Mouse (Mus musculus): ENCODE results near the gene Hoxc10. TPM values are rescaled to one million over a fixed set of nuclear protein-coding genes. Genes with fewer than 3 reads are reported as not detected.

Gene Hoxc10
- polyA plus RNA-seq, 1 experiment from 2014 or later = not detected

- no peak for TF ChIP-seq CTCF (IDR thresholded peaks at IDR 0.05; ENCODE audit: low read depth)
- no peak for TF ChIP-seq EP300 (IDR thresholded peaks at IDR 0.05; ENCODE audit: low read depth)
- Histone ChIP-seq H3K36me3 (replicated peaks; ENCODE audit: insufficient read depth, low read length) (no peaks in the 10 kb centered on the region), H3K9me3 (ENCODE audit: low read length) (no peaks in the 10 kb centered on the region), H3K27me3 (ENCODE audit: insufficient read depth, low read length) (peaks cover 99% of the 10 kb centered on the region), H3K9ac (replicated peaks) (no peak overlapping the region), H3K4me3 (ENCODE audit: low read depth, low read length) (no peak overlapping the region), H3K4me1 (ENCODE audit: insufficient read depth) (no peaks in the 10 kb centered on the region), H3K4me2 (ENCODE audit: low read depth, low read length) (no peak overlapping the region), H3K27ac (ENCODE audit: low read depth) (no peak overlapping the region)
- no peak for ATAC-seq
- DNase-seq = no peak
- 9% methylated on average over 26 of the region's 26 CpGs for WGBS (ENCODE audit: insufficient replicate concordance)
Observed at GRCm38 (mm10) chr15:103011928-103012486, 45.4 kb downstream of the Hoxc10 start.

- WGBS (ENCODE audit: insufficient replicate concordance) = 5% methylated on average over 17 of the region's 17 CpGs
- DNase-seq = peak; percentile 56
Observed at GRCm38 (mm10) chr15:103013238-103013984, 46.8 kb downstream of the Hoxc10 start.

DNA sequence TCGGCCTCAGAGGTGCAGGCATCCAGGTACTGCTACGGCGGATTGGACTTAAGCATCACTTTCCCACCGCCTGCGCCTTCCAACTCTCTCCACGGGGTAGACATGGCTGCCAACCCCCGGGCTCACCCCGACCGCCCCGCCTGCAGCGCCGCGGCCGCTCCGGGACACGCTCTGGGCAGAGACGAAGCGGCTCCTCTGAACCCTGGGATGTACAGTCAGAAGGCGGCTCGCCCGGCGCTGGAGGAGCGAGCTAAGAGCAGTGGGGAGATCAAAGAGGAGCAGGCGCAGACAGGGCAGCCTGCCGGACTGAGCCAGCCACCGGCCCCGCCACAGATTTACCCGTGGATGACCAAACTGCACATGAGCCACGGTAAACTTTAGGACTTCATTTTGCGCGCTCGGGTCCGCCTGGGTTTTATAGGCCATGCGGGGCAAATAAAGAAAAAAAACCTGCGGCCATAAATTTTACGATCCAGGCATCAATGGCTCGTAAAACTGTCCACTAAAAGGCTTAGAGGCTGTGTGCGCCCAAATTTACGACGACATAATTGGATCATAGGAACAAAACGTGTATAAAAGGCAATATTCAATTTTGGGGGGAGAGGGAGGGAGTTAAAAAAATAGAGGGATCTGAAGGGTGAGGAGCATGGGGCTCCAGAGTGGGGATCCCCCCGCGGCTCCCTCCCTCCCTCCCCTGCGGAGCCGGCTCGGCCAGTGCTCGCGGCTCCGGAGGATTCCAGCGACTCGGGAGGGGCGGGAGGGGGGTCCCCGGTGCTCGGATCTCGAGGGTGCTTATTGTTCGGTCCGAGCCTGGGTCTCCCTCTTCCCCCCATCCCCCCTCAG, 47.8 kb downstream of the Hoxc10 start:
- TF ChIP-seq CTCF (IDR thresholded peaks at IDR 0.05; ENCODE audit: low read depth) = no peak
- no peak for TF ChIP-seq EP300 (IDR thresholded peaks at IDR 0.05; ENCODE audit: low read depth)
- H3K9me3 ChIP-seq (ENCODE audit: low read length) = no peaks in the 10 kb centered on the region
- no peaks in the 10 kb centered on the region for H3K36me3 ChIP-seq (replicated peaks; ENCODE audit: insufficient read depth, low read length)
- H3K27ac ChIP-seq (ENCODE audit: low read depth) = no peak overlapping the region
- no peak overlapping the region; the same call in 1 of the 2 replicates for H3K4me2 ChIP-seq (ENCODE audit: low read depth, low read length)
- ATAC-seq (no peak), DNase-seq (no peak)
- no peaks in the 10 kb centered on the region for H3K4me1 ChIP-seq (ENCODE audit: insufficient read depth)
- H3K9ac ChIP-seq (replicated peaks) = no peak overlapping the region
- peak overlapping the region; percentile 8; the same call in 1 of the 2 replicates for H3K4me3 ChIP-seq (ENCODE audit: low read depth, low read length)
- peaks cover 98% of the 10 kb centered on the region for H3K27me3 ChIP-seq (ENCODE audit: insufficient read depth, low read length)
- 2% methylated on average over 49 of the region's 57 CpGs for WGBS (ENCODE audit: insufficient replicate concordance)

More at GRCm38 (mm10) chr15:103013238-103013984, 46.8 kb downstream of the Hoxc10 start:
- Histone ChIP-seq H3K27me3 (ENCODE audit: insufficient read depth, low read length) (peaks cover 98% of the 10 kb centered on the region), H3K4me2 (ENCODE audit: low read depth, low read length) (no peak overlapping the region), H3K4me1 (ENCODE audit: insufficient read depth) (no peaks in the 10 kb centered on the region), H3K9ac (replicated peaks) (no peak overlapping the region), H3K9me3 (ENCODE audit: low read length) (no peaks in the 10 kb centered on the region), H3K27ac (ENCODE audit: low read depth) (no peak overlapping the region), H3K4me3 (ENCODE audit: low read depth, low read length) (no peak overlapping the region), H3K36me3 (replicated peaks; ENCODE audit: insufficient read depth, low read length) (no peaks in the 10 kb centered on the region)
- peak; percentile 70 for TF ChIP-seq CTCF (IDR thresholded peaks at IDR 0.05; ENCODE audit: low read depth)
- no peak for TF ChIP-seq EP300 (IDR thresholded peaks at IDR 0.05; ENCODE audit: low read depth)
- no peak for ATAC-seq

DNA sequence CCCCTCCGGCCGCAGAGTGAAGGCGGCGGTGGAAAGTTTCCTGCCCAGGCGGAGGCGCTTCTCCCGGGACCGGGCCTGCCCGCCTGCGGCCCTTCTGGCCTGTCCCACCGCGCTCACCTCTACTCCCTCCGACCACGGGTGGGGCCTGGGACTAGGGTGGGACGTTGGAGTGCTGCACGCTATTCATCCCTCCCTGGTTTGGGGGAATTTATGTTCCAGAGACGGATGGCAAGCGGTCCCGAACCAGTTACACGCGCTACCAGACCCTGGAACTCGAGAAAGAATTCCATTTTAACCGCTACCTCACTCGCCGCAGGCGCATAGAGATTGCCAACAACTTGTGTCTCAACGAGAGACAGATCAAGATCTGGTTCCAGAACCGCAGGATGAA, 48.4 kb downstream of the Hoxc10 start:
- no peak overlapping the region for H3K9ac ChIP-seq (replicated peaks)
- no peaks in the 10 kb centered on the region for H3K36me3 ChIP-seq (replicated peaks; ENCODE audit: insufficient read depth, low read length)
- no peak overlapping the region for H3K4me2 ChIP-seq (ENCODE audit: low read depth, low read length)
- ATAC-seq (no peak), DNase-seq (no peak)
- no peaks in the 10 kb centered on the region for H3K9me3 ChIP-seq (ENCODE audit: low read length)
- 2% methylated on average over 24 of the region's 28 CpGs for WGBS (ENCODE audit: insufficient replicate concordance)
- peaks cover 98% of the 10 kb centered on the region for H3K27me3 ChIP-seq (ENCODE audit: insufficient read depth, low read length)
- H3K27ac ChIP-seq (ENCODE audit: low read depth) = no peak overlapping the region
- no peak for TF ChIP-seq EP300 (IDR thresholded peaks at IDR 0.05; ENCODE audit: low read depth)
- H3K4me3 ChIP-seq (ENCODE audit: low read depth, low read length) = peak overlapping the region; percentile 8; the same call in 1 of the 2 replicates
- H3K4me1 ChIP-seq (ENCODE audit: insufficient read depth) = no peaks in the 10 kb centered on the region

- DNase-seq (no peak), ATAC-seq (no peak)
- no peak overlapping the region for H3K27ac ChIP-seq (ENCODE audit: low read depth)
- TF ChIP-seq EP300 (IDR thresholded peaks at IDR 0.05; ENCODE audit: low read depth) (no peak), CTCF (IDR thresholded peaks at IDR 0.05; ENCODE audit: low read depth) (no peak)
- WGBS (ENCODE audit: insufficient replicate concordance) = 11% methylated on average over 19 of the region's 19 CpGs
- no peaks in the 10 kb centered on the region for H3K4me1 ChIP-seq (ENCODE audit: insufficient read depth)
- peaks cover 98% of the 10 kb centered on the region for H3K27me3 ChIP-seq (ENCODE audit: insufficient read depth, low read length)
- no peaks in the 10 kb centered on the region for H3K9me3 ChIP-seq (ENCODE audit: low read length)
- no peaks in the 10 kb centered on the region for H3K36me3 ChIP-seq (replicated peaks; ENCODE audit: insufficient read depth, low read length)
- no peak overlapping the region for H3K9ac ChIP-seq (replicated peaks)
- H3K4me2 ChIP-seq (ENCODE audit: low read depth, low read length) = no peak overlapping the region
- no peak overlapping the region for H3K4me3 ChIP-seq (ENCODE audit: low read depth, low read length)
Observed at GRCm38 (mm10) chr15:103015406-103016166, 49.0 kb downstream of the Hoxc10 start.

Data from liver, postnatal 0 days (tissue).